Mouse (Mus musculus): ENCODE measurements around the gene Col4a1.

DNA sequence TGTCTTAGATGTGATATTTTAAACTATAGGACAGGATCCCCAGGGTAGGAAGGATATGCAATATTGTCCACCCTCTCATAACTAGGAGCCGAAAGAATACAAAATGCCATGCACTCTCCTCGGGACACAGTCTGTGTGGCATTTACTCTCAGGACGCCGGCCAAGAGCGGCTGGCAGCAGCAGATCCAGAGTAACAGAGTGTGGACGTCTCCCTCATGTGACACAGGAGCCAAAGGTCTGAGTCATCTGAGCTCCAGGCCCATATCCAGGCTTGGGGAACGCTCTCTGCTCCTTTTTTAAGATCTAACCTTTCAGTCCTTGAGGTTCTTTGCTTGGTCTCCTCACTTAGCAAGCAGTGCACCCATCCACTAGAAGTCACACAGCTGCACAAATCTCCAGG is 141.1 kb downstream of the Col4a1 start:
- TF ChIP-seq CTCF (IDR thresholded peaks at IDR 0.05; ENCODE audit: extremely low read depth, insufficient read length, insufficient replicate concordance, low read depth, low read length) (no peak), POLR2A (IDR thresholded peaks at IDR 0.05; ENCODE audit: low read depth, low read length) (no peak)

Data from small intestine, adult 2 months (tissue).